Mouse (Mus musculus): ENCODE data around the gene Btnl10. TPM values are rescaled to one million over a fixed set of nuclear protein-coding genes. Genes with fewer than 3 reads are reported as not detected.
"Not testable (repeated sequence)": the region's sequence is repeated elsewhere in the genome, so short reads cannot be mapped to it uniquely, and the experiment has no call there.

The Btnl10 gene
- total RNA-seq, 2 experiments from 2014 or later = not detected

DNA sequence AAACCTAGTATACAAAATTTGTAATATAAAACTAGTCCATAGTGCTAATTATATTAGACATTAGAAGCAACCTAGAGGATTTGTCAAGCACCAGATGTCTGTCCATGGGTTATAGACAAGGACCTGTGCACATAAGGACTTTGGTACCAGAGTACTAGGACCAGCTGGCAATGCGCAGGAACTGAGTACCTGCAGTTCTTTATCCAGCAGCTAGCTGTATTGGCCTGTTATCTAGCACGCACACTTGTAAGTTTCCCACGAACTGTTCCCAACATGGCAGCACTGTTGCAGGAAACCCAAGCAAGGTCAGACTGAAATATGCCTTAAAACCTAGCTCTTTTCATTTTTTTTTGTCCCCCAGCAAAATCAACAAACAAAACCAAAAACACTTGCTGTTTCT is 12.5 kb downstream of the Btnl10 start:
- no peak for DNase-seq

DNA sequence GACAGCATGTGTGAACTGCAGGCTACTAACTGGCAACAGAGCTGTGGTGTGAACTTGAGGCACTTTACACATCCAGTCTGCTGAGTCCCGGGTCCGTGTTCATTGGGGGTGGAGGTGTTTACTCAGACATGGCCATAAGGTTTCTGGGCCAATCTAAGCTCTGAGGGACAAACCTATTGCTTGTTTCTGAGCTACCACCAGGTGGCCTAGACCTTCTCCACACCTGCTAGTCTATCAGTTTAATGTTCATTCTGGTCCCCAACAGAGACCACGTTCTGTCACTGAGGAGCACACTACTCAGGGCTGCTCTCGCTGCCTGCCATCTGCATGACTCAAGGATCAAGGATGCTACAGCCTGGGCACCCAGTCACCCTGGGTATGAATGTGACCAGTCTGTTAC is 13.9 kb downstream of the Btnl10 start:
- no peak for DNase-seq

DNA sequence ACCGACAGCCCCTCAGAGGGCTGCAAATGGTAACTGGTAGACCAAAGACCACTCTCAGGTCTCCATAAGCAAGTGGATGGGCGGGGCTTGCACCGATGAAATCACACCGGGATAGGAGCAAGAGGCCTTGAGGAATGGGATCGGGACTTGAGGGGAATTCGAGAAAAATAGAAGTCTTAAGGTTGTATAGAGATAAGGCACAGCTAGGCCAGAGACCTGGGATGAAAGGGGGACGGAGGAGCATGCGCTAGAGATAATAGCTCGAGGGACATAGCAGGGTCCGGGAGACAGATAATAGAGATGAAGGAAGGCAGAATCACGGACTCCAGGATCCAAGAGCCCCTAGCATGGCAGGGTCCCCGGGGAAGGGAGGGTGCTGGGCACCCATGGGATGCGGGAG is 20.2 kb downstream of the Btnl10 start:
- DNase-seq = no peak

DNA sequence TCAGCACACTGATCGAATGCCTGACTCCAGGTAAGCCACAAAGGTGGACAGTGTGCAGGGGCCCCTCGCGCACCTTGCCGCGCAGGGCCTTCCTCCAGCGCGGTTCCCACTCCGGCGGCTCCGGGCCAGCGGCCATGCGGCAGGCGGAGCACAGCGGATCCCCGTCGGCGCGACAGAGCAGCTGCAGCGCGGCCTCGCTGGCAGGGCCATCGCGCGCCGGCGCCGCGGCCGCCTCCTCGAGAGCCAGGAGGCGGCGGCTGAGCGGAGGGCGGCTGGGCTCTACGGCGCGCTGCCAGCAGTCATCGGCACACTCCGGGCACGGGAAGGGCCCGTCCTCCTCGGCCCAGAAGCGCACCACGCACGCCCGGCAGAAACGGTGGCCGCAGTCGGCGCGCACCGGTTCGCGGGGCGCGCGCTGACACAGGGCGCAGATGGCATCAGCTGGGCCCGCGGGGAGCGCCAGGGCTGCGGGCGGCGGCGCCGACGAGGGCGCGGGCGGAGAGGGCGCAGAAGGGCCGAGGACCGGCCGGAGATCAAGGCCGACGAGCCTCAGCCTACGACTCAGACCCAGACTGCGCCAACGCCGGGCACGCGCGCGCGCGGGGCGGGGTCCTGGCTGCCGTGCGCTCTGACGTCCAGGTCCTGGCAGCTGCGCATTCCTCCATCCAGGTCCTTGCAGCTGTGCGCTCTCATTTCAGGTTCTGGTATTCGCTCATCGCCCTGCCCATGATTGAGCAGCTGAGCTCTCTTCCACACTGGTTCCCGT is 20.8 kb downstream of the Btnl10 start, which contains the start of gene Rnf187:
Gene Rnf187, minus strand, starts transcription at position 595 of the 766 bp plus-strand sequence.
- DNase-seq = peak; percentile 91

DNA sequence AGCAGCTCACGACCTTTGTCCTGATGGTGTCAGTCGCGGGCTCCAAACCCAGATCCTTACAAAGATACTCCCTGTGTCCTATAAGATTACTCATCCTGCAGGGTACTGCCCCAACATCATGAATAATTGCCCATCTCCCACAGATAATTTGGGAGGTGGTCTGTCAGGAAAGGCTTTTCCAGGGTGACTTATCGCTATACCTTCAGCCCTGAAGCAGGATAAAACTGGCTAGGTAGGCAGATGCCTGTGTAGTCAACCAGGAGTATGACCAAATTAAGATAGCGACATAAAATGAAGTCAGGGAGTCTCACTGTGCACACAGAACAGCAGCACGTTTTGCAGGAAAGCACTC is 21.4 kb downstream of the Btnl10 start:
- no peak for DNase-seq

DNA sequence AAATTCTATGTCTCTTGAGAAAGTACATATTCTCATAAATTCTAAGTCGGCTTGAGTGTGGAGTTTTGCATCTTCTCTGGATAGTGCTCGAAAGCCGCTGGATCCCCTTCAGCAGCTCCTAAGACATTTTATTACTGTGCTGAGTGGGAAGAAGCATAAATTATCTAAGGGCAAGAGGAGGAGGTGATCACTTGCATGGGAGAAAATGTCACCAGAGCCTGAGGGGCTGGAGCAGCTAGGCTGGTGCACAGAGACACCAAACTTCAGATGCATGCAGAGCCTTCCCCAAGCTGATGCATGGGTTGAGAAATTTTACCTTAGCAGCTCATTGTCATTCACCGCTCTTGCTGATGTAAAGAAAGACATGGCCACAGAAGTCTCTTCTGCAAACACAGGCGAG is 26.4 kb downstream of the Btnl10 start:
- DNase-seq = no peak

DNA sequence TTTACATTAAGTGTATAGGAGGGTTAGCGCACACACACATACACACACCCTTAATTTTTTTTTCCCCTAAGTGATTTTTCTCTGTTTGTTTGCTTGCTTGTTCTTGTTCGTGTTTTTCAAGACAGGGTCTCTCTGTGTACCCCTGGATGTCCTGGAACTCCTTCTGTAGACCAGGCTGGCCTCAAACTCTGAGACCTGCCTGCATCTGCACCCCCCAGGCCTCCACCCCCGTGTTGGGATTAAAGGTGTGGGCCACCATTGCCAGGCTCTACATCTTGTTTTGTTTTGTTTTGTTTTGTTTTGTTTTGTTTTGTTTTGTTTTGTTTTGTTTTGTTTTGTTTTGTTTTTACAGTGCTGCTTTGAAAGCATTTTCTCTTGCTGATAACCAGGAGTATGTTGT is 29.6 kb downstream of the Btnl10 start:
- DNase-seq = no peak

DNA sequence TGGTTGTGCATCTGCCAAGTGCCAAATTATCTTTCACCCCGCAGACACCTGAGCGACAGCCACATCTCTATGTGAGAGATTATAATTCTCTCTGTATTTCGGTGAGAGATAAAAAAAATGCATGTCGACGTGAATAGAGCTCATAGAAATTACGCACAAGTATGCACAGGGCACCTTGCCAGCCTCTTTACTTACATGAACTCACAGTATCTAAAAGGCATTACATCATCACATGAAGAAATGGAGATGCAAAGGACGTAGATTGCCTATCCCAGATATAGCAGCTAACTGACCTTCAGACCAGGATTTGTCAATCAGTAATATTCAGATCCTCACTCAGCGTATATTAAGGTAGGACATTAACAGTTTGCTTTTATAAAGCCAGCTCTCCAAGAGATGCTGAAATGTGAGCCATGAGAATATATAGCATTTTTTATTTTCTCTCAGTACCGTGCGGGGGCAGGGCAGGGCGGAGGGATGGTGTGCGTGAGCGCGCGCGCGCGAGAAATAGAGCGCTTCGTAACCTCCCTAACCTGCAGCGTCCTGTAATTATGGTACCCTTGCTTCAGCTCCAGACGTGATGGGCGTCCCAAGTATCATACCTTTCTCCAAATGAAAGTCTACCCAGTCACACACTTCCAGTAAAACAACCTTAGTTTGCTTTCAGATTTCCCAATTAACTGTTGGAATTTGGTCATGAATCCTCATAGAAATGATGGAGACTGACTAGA is 30.3 kb downstream of the Btnl10 start:
- DNase-seq = no peak

DNA sequence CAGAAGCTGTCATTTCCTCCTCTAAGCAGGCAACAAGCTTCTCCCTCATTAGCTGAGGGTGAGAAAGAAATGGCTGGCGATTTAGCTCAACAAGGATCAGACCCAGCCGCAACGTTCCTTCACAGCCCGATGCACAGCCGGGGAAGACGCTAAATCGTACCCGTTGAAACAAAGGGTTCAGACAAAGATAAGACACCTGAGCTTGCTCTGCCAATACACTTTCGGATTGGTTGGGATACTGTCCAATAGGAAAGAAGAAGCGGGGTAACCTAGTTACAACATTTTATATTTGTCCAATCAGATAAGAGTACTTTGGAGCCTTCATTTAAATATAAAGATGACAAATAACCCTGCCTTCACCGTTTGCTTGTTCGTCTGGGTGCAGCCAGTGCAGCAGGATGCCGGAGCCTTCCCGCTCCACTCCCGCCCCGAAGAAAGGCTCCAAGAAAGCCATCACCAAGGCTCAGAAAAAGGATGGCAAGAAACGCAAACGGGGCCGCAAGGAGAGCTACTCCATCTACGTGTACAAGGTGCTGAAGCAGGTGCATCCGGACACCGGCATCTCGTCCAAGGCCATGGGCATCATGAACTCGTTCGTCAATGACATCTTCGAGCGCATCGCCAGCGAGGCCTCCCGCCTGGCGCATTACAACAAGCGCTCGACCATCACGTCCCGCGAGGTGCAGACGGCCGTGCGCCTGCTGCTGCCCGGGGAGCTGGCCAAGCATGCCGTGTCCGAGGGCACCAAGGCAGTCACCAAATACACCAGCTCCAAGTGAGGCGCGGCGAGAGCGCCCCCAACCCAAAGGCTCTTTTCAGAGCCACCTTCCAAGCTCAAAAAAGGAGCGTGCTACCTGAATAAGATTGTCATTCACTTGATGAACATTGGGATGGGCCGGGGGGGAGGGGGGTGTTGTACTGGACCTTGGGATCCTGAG is 31.1 kb downstream of the Btnl10 start, which contains the start of gene Hist3h2ba:
Gene Hist3h2ba, plus strand, starts transcription at position 379 of the 938 bp plus-strand sequence.
- DNase-seq = no peak

DNA sequence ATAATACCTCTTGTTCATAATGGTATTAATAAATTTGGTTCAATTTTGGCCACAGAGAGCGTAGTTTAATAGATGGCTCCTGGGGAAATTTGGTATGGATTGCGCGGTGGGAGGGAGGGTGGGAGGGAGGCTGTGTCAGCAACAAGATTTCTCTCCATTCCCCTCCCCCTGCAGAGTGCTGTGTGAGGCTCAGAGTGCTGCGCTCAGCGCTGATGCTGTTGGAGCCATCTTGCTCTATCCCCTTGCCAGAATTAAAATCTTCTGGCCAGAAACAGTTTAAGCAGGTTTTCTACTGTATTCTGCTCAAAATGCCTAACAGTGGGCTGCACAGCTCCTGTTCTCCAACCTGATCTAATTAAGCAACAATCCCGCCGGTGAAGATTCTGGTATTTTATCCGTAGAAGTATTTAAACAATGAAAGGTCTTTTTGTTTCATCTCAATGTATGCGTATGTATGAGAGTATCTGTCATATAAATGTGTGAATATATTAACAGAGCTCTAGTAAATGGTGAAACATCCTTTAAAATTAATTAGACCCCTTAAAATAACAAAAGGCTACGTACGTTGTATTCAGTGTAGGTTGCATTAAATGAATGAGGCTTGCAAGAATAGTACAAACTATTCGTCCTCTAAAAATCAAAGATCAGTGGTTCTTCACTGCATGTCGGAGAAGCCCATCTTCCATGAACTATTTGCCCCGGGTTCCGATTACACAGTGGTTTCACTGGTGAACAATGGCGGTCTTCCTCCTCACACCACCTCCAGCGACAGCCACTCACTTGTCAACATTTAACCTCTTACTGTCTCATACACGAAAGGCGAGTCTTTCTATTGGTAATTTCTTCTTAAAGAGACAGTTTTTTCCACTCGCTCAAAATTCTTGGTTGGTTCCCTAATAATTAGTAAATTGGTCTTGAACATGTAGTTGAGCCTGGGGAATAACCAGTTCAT is 32.0 kb downstream of the Btnl10 start:
- no peak for DNase-seq

DNA sequence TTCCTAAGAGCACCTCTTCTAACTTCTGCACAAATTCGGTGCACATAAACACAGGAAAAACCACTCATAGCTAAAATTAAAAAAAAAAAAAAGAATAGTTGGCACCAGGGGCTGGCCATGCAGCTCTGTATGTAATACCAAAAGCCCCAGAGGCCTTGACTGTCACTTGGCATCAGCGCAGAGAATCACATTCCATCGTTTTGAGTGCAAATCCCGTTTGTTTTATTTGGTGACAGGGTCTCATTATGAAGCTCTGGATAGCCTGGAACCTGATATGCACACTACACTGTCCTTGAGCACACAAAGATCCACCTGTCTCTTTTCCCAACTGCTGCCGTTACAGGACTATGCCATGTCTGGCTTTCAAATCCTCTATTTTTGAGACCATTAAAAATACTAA is 33.5 kb downstream of the Btnl10 start:
- DNase-seq = no peak

DNA sequence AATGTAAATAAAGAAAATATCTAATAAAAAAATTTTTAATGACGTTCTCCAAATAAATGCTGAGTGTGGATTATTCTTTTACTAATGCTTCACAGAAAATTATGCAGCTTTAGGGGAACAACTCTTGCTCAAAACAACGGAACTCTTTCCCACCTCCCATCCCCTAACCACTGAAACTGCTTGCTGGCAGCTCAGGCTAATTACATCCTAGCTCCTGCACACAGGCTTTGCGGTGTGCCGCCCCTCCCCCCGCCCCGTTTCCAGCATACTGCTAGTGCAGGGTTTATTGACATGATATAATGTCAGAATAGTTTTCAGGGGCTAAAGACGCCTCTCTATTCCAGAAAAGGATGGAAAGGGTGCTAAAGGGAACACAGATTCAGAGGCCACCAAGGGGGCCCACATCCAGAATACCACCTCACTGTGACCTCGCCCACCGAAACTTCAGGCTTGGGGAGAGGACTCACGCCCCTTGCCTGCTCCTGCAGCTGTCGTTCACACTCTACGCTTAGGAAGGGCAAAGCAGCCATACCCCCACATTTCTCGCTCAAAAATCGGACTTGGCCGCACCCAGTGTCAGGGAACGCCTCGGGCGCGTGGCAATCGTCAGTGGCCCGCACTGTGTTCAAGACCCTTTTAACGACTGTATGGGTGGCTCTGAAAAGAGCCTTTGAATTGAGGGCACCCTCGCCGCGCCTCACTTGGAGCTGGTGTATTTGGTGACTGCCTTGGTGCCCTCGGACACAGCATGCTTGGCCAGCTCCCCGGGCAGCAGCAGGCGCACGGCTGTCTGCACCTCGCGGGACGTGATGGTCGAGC is 35.9 kb downstream of the Btnl10 start:
- DNase-seq = no peak

DNA sequence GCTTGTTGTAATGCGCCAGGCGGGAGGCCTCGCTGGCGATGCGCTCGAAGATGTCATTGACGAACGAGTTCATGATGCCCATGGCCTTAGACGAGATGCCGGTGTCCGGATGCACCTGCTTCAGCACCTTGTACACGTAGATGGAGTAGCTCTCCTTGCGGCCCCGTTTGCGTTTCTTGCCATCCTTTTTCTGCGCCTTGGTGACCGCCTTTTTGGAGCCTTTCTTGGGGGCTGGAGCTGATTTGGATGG is 36.4 kb downstream of the Btnl10 start:
- not testable (repeated sequence) for DNase-seq

DNA sequence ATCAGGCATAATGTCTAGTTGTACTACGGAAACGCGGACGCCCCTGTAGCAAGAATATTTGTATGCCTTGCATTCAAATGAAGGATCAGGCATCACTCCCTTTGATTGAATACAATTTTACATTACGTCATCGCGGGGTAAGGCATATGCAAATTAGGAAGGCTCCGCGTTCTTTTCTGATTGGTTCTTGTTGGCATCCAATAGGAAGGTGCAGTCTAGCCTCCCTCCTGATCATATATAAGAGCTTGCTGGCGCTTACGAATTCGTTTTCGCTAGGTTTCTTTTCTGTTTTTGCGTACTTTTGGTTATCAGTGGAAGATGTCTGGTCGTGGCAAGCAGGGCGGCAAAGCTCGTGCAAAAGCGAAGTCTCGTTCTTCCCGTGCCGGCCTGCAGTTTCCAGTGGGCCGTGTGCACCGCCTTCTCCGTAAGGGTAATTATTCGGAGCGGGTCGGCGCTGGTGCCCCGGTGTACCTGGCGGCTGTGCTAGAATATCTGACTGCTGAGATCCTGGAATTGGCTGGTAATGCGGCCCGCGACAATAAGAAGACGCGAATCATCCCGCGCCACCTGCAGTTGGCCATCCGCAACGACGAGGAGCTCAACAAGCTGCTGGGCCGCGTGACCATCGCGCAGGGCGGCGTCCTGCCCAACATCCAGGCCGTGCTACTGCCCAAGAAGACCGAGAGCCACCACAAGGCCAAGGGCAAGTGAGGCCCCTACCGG is 36.9 kb downstream of the Btnl10 start, which contains the start of the genes Hist3h2a and Trim17:
Gene Hist3h2a, plus strand, starts transcription at position 266 of the 723 bp plus-strand sequence.
Gene Trim17, plus strand, starts transcription at position 266 of the 723 bp plus-strand sequence.
- DNase-seq = peak; percentile 85

DNA sequence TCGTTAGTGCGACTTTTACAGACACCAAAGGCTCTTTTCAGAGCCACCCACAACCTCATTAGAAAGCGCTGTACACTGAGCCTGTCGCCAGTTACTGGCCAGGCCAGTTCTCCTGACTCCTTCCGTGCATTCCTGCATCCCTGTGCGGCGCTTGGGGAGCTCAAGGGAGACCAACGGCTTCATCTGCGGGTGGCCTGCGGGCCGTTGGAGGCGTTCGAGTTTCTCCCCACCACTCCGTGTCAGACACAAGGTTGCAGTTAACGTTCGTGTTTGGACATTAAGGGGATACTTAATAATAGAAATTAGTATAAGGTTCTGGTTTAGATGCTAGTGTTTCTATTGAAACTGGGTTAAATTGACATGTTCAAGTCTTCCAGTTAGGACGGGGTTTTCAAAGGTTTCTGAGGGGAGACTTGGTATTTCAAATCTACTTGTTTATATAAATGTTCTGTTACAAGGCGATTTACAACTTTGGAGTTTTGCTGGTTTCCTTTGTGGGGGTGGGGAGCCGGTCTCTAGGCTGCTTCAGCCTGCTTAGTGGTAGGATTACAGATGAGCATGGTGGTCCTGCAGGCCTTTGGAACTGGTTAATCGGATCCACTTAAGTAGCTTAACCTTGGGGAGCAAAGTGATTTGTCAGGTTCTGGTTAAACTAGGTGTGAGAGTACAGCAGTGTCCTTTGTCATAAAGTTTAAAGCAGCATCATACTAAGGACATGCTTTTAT is 37.6 kb downstream of the Btnl10 start:
- no peak for DNase-seq

DNA sequence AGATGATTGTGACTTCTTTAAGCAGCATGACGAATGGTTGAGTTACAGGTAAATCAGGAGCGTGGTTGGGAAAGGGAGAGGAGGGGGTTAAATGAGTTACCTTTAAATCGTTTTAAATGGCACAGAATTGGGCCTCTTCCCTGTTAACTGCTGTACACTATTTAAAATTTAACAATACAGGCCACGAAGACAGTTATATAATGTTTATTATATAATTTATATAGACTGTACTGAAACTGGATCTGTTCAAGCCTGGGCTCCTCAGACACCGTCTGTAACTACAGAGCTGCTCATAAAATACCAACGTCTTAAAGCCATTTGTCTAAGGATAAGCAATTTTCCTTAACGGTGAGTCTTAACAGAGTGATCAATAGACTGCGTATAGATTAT is 38.2 kb downstream of the Btnl10 start:
- DNase-seq = no peak

DNA sequence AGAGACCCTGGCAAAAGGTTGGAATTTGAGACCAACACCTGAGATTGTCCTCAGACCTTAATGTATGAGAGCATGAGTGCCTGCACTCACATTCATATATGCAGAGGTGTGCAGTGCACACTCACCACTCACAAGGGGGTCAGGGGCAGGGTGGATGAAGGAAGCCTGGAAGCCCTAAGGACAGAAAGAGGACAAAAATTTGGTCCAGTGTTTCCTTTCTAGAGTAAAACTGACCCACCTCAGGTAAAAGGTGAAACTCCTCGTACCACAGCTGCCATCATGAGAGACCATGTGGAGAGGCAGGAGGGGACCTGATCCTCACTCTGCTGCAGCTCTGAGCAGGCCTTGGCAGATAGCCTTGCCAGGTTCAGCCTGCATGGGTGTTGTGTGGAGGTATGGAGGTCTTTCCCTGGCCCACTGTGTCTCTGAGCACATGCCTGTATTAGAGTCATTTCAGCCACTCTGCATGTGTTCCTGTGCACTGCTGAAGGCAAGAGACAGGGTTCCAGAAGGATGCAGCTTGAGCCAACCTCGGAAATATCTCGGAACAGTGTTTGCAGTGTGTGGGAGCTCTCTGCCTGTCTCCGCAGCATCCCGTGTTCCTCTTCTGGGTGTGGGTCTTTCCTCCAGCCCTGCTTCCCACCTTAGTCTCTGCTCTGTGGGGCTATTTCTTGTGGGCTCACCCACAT is 39.7 kb downstream of the Btnl10 start:
- no peak for DNase-seq

DNA sequence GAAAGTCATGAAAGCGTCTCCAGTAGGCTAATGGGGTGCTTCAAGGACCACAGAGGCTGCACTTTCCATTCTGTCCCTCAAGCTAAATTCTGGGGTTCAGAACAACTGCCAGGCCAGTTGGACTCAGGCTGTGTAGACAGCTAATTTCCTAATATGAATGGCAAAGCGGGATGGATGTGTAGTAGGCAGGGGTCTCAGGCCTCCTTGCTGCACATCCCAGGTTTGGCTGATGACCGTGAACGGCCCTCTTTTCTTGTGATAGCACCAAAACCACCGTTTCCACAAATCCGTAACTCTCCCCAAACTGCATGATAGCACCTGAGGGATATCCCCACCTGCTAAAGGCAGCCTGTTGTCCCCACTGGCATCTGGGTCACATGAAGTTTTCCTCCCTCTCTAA is 40.8 kb downstream of the Btnl10 start:
- no peak for DNase-seq
